Mouse (Mus musculus) CH12.LX (cell line): Measurements from ENCODE around the gene Aldh3b1.

Experiments
- CHD2 ChIP-seq: IDR thresholded peaks from 2 replicates; pipeline ENCODE4 v1.6.1; 2011; ENCODE audit warnings: low read length, improper control_type of control experiment
- CTCF ChIP-seq, 2 experiments: IDR thresholded peaks in 1 of 2; conservative IDR thresholded peaks in 1 of 2; 2 replicates each; pipeline ENCODE4 v1.5.1; 2011 to 2012; ENCODE audit warnings: low read depth in 2 of 2, low read length in 2 of 2, improper control_type of control experiment in 1 of 2, inconsistent platforms in 1 of 2, mild to moderate bottlenecking in 1 of 2, moderate library complexity in 1 of 2
- ELF1 ChIP-seq: IDR thresholded peaks from 2 replicates; pipeline ENCODE4 v1.6.1; 2014; ENCODE audit warnings: low read depth, mild to moderate bottlenecking, inconsistent platforms, low read length, improper control_type of control experiment
- HCFC1 ChIP-seq: IDR thresholded peaks from 2 replicates; pipeline ENCODE4 v1.6.1; 2012; ENCODE audit warnings: low read depth, mild to moderate bottlenecking, inconsistent platforms, low read length, improper control_type of control experiment
- MYC ChIP-seq: IDR thresholded peaks from 2 replicates; pipeline ENCODE4 v1.6.1; 2011; ENCODE audit warnings: low read depth, mild to moderate bottlenecking, improper control_type of control experiment, low read length
- NELFE ChIP-seq: IDR thresholded peaks from 2 replicates; pipeline ENCODE4 v1.6.1; 2011; ENCODE audit warnings: low read depth, low read length, improper control_type of control experiment
- POLR2A ChIP-seq: IDR thresholded peaks from 2 replicates; pipeline ENCODE4 v1.6.1; 2011; ENCODE audit warnings: low read depth, mild to moderate bottlenecking, improper control_type of control experiment, low read length
- POLR2AphosphoS2 ChIP-seq: IDR thresholded peaks from 2 replicates; pipeline ENCODE4 v1.6.1; 2011; ENCODE audit warnings: low read depth, low read length, improper control_type of control experiment
- SIN3A ChIP-seq: IDR thresholded peaks from 2 replicates; pipeline ENCODE4 v1.6.1; 2012; ENCODE audit warnings: low read length, improper control_type of control experiment, inconsistent platforms
- ZC3H11A ChIP-seq: IDR thresholded peaks from 2 replicates; pipeline ENCODE4 v1.6.1; 2012; ENCODE audit warnings: low read depth, mild to moderate bottlenecking, inconsistent platforms, low read length, improper control_type of control experiment
- ZKSCAN1 ChIP-seq: IDR thresholded peaks from 2 replicates; pipeline ENCODE4 v1.6.1; 2012; ENCODE audit warnings: low read depth, inconsistent platforms, low read length, improper control_type of control experiment, borderline replicate concordance
- ZMIZ1 ChIP-seq: IDR thresholded peaks from 2 replicates; pipeline ENCODE4 v1.6.1; 2012; ENCODE audit warnings: low read depth, mild to moderate bottlenecking, inconsistent platforms, low read length, improper control_type of control experiment

GRCm38 (mm10) chr19:3899618-3900017 lies 30.0 kb downstream of the Aldh3b1 start:
- TF ChIP-seq ZC3H11A (no peak), CTCF (conservative IDR thresholded peaks at IDR 0.05 in 1 of 2, IDR thresholded peaks at IDR 0.05 in 1 of 2; ENCODE audit: low read depth in 2 of 2, low read length in 2 of 2) (no peak), POLR2A (no peak), ZMIZ1 (no peak), SIN3A (no peak), CHD2 (no peak), HCFC1 (no peak), POLR2AphosphoS2 (no peak), ELF1 (no peak), NELFE (no peak), MYC (no peak), ZKSCAN1 (no peak)
